Mouse (Mus musculus) stomach, embryonic 16.5 days (tissue): ENCODE results near the gene Ampd3. TPM values are rescaled to one million over a fixed set of nuclear protein-coding genes. Genes with fewer than 3 reads are reported as not detected.

Experiments used
- ATAC-seq: fragments of 200-750 bp; cut with Nextera tagmentation; 2 replicates; pipeline ENCODE4 v1.8.0; 2017; ENCODE audit warnings: moderate number of reproducible peaks, moderate TSS enrichment; ENCODE audit not compliant: insufficient read depth, low FRiP score
- H3K27ac ChIP-seq: fragments of 300-500 bp; sonication (generic); 2 replicates; pipeline ENCODE4 v1.5.1; 2014; ENCODE audit warnings: low read length
- H3K27me3 ChIP-seq: fragments of 300-500 bp; sonication (generic); 2 replicates; pipeline ENCODE4 v1.6.1; 2014; ENCODE audit warnings: low read length, control low read depth, mixed read lengths; ENCODE audit not compliant: control insufficient read depth, insufficient read depth
- H3K36me3 ChIP-seq: fragments of 300-500 bp; sonication (generic); 2 replicates; pipeline ENCODE4 v1.6.1; 2014; ENCODE audit warnings: low read length; ENCODE audit not compliant: control insufficient read depth, insufficient read depth
- H3K4me1 ChIP-seq: fragments of 300-500 bp; sonication (generic); 2 replicates; pipeline ENCODE4 v1.6.1; 2014; ENCODE audit warnings: low read length, control low read depth, mixed read lengths; ENCODE audit not compliant: control insufficient read depth, insufficient read depth
- H3K4me2 ChIP-seq: fragments of 300-500 bp; sonication (generic); 2 replicates; pipeline ENCODE4 v1.6.1; 2014; ENCODE audit warnings: low read depth, low read length, mixed read lengths
- H3K4me3 ChIP-seq: fragments of 300-500 bp; sonication (generic); replicated peaks from 2 replicates; pipeline ENCODE4 v1.5.1; 2014; ENCODE audit warnings: mild to moderate bottlenecking, low read length
- H3K9ac ChIP-seq: fragments of 300-500 bp; sonication (generic); 2 replicates; pipeline ENCODE4 v1.6.1; 2014; ENCODE audit warnings: low read length
- H3K9me3 ChIP-seq: fragments of 300-500 bp; sonication (generic); replicated peaks from 2 replicates; pipeline ENCODE4 v1.6.1; 2016; ENCODE audit warnings: low read length, control low read depth; ENCODE audit not compliant: control insufficient read depth
- WGBS: fragments of 180-500 bp; shearing (Covaris S2); extraction: QIAGEN DNeasy Blood & Tissue Kit; methylation state at CpG from one replicate; pipeline ENCODE4 v1.1.7; 2014; 5-methylcytosine and 5-hydroxymethylcytosine counted together
- microRNA-seq: library from miRNA; unstranded; fragments of <30 nt; microRNA quantifications from one replicate; pipeline ENCODE4, GENCODE M21; 2016
- polyA plus RNA-seq: library from polyadenylated mRNA; unstranded; fragments of >200 nt; fragmentation: Nextera tagmentation; extraction: Ambion mirVana; gene quantifications from 2 replicates; pipeline ENCODE4 v1.2.1, GENCODE M21; 2015

Gene Ampd3
- polyA plus RNA-seq, 1 experiment from 2014 or later: 7.2 TPM

GRCm38 (mm10) chr7:110854927-110855546 lies 87.0 kb downstream of the Ampd3 start:
- Histone ChIP-seq H3K27me3 (no peaks in the 10 kb centered on the region), H3K27ac (no peak overlapping the region), H3K4me1 (peaks cover 37% of the 10 kb centered on the region), H3K36me3 (no peaks in the 10 kb centered on the region), H3K4me2 (no peak overlapping the region), H3K9me3 (no peaks in the 10 kb centered on the region), H3K4me3 (no peak overlapping the region), H3K9ac (no peak overlapping the region)
- 61% methylated on average over 8 of the region's 8 CpGs for WGBS
- ATAC-seq: no peak

GRCm38 (mm10) chr7:110855604-110856003 lies 87.6 kb downstream of the Ampd3 start:
- Histone ChIP-seq H3K9me3 (no peaks in the 10 kb centered on the region), H3K9ac (no peak overlapping the region)

GRCm38 (mm10) chr7:110860129-110860528 lies 92.1 kb downstream of the Ampd3 start:
- ATAC-seq: peak; percentile 59; the same call in 1 of the 2 replicates
- H3K4me2 ChIP-seq: peak overlapping the region; percentile 6; the same call in 1 of the 2 replicates

More at GRCm38 (mm10) chr7:110855604-110856003, 87.6 kb downstream of the Ampd3 start:
- Histone ChIP-seq H3K4me1 (peaks cover 41% of the 10 kb centered on the region), H3K4me3 (no peak overlapping the region), H3K27me3 (no peaks in the 10 kb centered on the region), H3K27ac (no peak overlapping the region), H3K36me3 (no peaks in the 10 kb centered on the region), H3K4me2 (no peak overlapping the region)
- WGBS: 65% methylated on average over 1 of the region's 1 CpGs
- ATAC-seq: no peak

More at GRCm38 (mm10) chr7:110860129-110860528, 92.1 kb downstream of the Ampd3 start:
- Histone ChIP-seq H3K4me3 (no peak overlapping the region), H3K27ac (peak overlapping the region; percentile 78), H3K9me3 (no peaks in the 10 kb centered on the region), H3K9ac (no peak overlapping the region), H3K4me1 (peaks cover 23% of the 10 kb centered on the region), H3K36me3 (no peaks in the 10 kb centered on the region), H3K27me3 (no peaks in the 10 kb centered on the region)
- WGBS: 25% methylated on average over 5 of the region's 5 CpGs

Small RNAs within 50 kb of the gene (microRNA-seq; reads per million reads assigned to microRNA genes)
- gene Gm47282: not detected

Other genes starting within 250 kb of the Ampd3 start
- gene Sbf2, start 153.3 kb upstream of the Ampd3 start, polyA plus RNA-seq: 28.4 and 31.6 TPM in 2 replicates
- 4.1 and 4.6 TPM in 2 replicates for gene Adm, start 140.5 kb upstream of the Ampd3 start, polyA plus RNA-seq
- 42.7 and 46.5 TPM in 2 replicates for gene Rnf141, start 76.3 kb downstream of the Ampd3 start, polyA plus RNA-seq
- gene Lyve1, start 95.0 kb downstream of the Ampd3 start, polyA plus RNA-seq: 15.2 and 17.4 TPM in 2 replicates
- gene Mrvi1, start 214.3 kb downstream of the Ampd3 start, polyA plus RNA-seq: 23.1 and 26.5 TPM in 2 replicates